In genomic region chr3:95174011-95174592, GRCm38 (mm10) we compare ENCODE assay signal across 9 mouse cellular contexts. TPM values are rescaled to one million over a fixed set of nuclear protein-coding genes. Genes with fewer than 3 reads are reported as not detected.
DNase-seq lines count a peak whose midpoint lies in the region; ATAC-seq and TF ChIP-seq lines count a peak whose summit lies in the region.
"Had no signal": no experiment of that assay in that cellular context is flagged by ENCODE, and none has a peak within 500 bp of the region (broad histone marks: within the 10 kb centered on the region; RNA-seq: fewer than 3 reads in every experiment).

No protein-coding gene starts in this region.

- no peak overlapping the region for H3K9ac ChIP-seq in hindbrain, embryonic 12.5 days
- no peak overlapping the region for H3K9ac ChIP-seq in lung, postnatal 0 days (replicated peaks; ENCODE audit: low read depth)

- peaks cover 18% of the 10 kb centered on the region for H3K4me1 ChIP-seq in hindbrain, embryonic 12.5 days
- 0 out of 2 replicates have a peak, but pooled peaks cover 6% of the 10 kb centered on the region for H3K4me1 ChIP-seq in lung, postnatal 0 days (ENCODE audit: insufficient read depth, low read depth, low read length)

- peaks cover 51% of the 10 kb centered on the region for H3K27me3 ChIP-seq in hindbrain, embryonic 12.5 days
- peaks cover 11% of the 10 kb centered on the region for H3K27me3 ChIP-seq in lung, postnatal 0 days (replicated peaks; ENCODE audit: insufficient read depth, low read length)

- peak; percentile 94 for TF ChIP-seq CTCF in lung, postnatal 0 days (IDR thresholded peaks at IDR 0.05)

- H3K36me3 ChIP-seq in hindbrain, embryonic 12.5 days: peaks cover 49% of the 10 kb centered on the region
- H3K36me3 ChIP-seq in lung, postnatal 0 days (ENCODE audit: insufficient read depth, low read length): no peaks in the 10 kb centered on the region

- peak overlapping the region; percentile 13; the same call in 1 of the 2 replicates for H3K4me2 ChIP-seq in hindbrain, embryonic 12.5 days (replicated peaks)
- H3K4me2 ChIP-seq in lung, postnatal 0 days (replicated peaks; ENCODE audit: low read depth, low read length): peak overlapping the region; percentile 69

- H3K4me3 ChIP-seq in hindbrain, embryonic 12.5 days: no peak overlapping the region; the same call in 1 of the 2 replicates
- 0 out of 2 replicates have a peak overlapping the region, but pooled peaks have one; percentile 10 for H3K4me3 ChIP-seq in lung, postnatal 0 days (ENCODE audit: low read depth, low read length)

- peak; percentile 44; the same call in 1 of the 2 replicates for ATAC-seq in hindbrain, embryonic 12.5 days (ENCODE audit: low FRiP score)
- ATAC-seq in lung, postnatal 0 days: peak; percentile 63

- DNase-seq in Muller cell, postnatal 12 days (ENCODE audit: inconsistent ontology term): peak; percentile 67
- DNase-seq in cerebellum, postnatal 10 days: peak; percentile 96 to 98
- DNase-seq in frontal cortex, postnatal 25 days (ENCODE audit: low spot score in 2 of 2): peak; percentile 57 to 70
- DNase-seq in layer of hippocampus, adult 9-11 months: peak; percentile 53
- peak; percentile 91 for DNase-seq in lung, postnatal 0 days (ENCODE audit: low spot score)
- peak; percentile 83 for DNase-seq in ovary, postnatal 14 days (ENCODE audit: low spot score)
- DNase-seq in thymus, postnatal 25 days: peak; percentile 89

- TF ChIP-seq EP300 in lung, postnatal 0 days (IDR thresholded peaks at IDR 0.05): no peak

- no peak overlapping the region for H3K27ac ChIP-seq in hindbrain, embryonic 12.5 days
- no peak overlapping the region for H3K27ac ChIP-seq in lung, postnatal 0 days (ENCODE audit: low read length)
- H3K27ac ChIP-seq: macrophage had no signal

- WGBS in hindbrain, embryonic 12.5 days: 3% methylated on average over 16 of the region's 16 CpGs
- 7% methylated on average over 16 of the region's 16 CpGs for WGBS in lung, postnatal 0 days

- no peaks in the 10 kb centered on the region for H3K9me3 ChIP-seq in hindbrain, embryonic 12.5 days (replicated peaks)
- no peaks in the 10 kb centered on the region for H3K9me3 ChIP-seq in lung, postnatal 0 days (ENCODE audit: low read length)

RNA-seq across cellular contexts. Expression of gene Sema6c, which starts 13.8 kb away (rescaled TPM):
- polyA plus RNA-seq in hindbrain, embryonic 12.5 days (2016; fragmentation: Nextera tagmentation; extraction: Ambion mirVana): 59.5 and 68.7 TPM in 2 replicates
- 1.3 and 1.8 TPM in 2 replicates for polyA plus RNA-seq in lung, postnatal 0 days (2015; fragmentation: Nextera tagmentation; extraction: Ambion mirVana)
- polyA plus RNA-seq: macrophage had no signal

RNA-seq across cellular contexts. Expression of gene Tnfaip8l2, which starts 31.9 kb away (rescaled TPM):
- 2.1 and 2.6 TPM in 2 replicates for polyA plus RNA-seq in hindbrain, embryonic 12.5 days (2016; fragmentation: Nextera tagmentation; extraction: Ambion mirVana)
- 9.0 and 9.7 TPM in 2 replicates for polyA plus RNA-seq in lung, postnatal 0 days (2015; fragmentation: Nextera tagmentation; extraction: Ambion mirVana)

RNA-seq across cellular contexts. Expression of gene Lysmd1, which starts 40.2 kb away (rescaled TPM):
- polyA plus RNA-seq in hindbrain, embryonic 12.5 days (2016; fragmentation: Nextera tagmentation; extraction: Ambion mirVana): 22.6 and 23.9 TPM in 2 replicates
- polyA plus RNA-seq in lung, postnatal 0 days (2015; fragmentation: Nextera tagmentation; extraction: Ambion mirVana): 13.3 and 14.0 TPM in 2 replicates

RNA-seq across cellular contexts. Expression of gene Scnm1, which starts 40.3 kb away (rescaled TPM):
- 89.4 and 94.1 TPM in 2 replicates for polyA plus RNA-seq in hindbrain, embryonic 12.5 days (2016; fragmentation: Nextera tagmentation; extraction: Ambion mirVana)
- polyA plus RNA-seq in lung, postnatal 0 days (2015; fragmentation: Nextera tagmentation; extraction: Ambion mirVana): 51.8 and 54.1 TPM in 2 replicates

RNA-seq across cellular contexts. Expression of gene Gabpb2, which starts 43.6 kb away (rescaled TPM):
- 10.1 and 10.8 TPM in 2 replicates for polyA plus RNA-seq in hindbrain, embryonic 12.5 days (2016; fragmentation: Nextera tagmentation; extraction: Ambion mirVana)
- polyA plus RNA-seq in lung, postnatal 0 days (2015; fragmentation: Nextera tagmentation; extraction: Ambion mirVana): 4.3 and 4.7 TPM in 2 replicates

Comparison
In these comparisons a context has a peak if more than half of its experiments do, and no peak if none do; other contexts are left out.
1. RNA of gene Sema6c, which starts 13.8 kb away (polyA plus RNA-seq): 59.5 to 68.7 TPM in hindbrain, embryonic 12.5 days; 1.3 to 1.8 TPM in lung, postnatal 0 days; every median in the first group is over 10 times any median in the second.
2. Peak in every context shown above with its lines, with median percentiles within 50 percentile points of each other: DNase-seq.